Comparison of ENCODE assay signal across 12 mouse cellular contexts in the genomic region with DNA sequence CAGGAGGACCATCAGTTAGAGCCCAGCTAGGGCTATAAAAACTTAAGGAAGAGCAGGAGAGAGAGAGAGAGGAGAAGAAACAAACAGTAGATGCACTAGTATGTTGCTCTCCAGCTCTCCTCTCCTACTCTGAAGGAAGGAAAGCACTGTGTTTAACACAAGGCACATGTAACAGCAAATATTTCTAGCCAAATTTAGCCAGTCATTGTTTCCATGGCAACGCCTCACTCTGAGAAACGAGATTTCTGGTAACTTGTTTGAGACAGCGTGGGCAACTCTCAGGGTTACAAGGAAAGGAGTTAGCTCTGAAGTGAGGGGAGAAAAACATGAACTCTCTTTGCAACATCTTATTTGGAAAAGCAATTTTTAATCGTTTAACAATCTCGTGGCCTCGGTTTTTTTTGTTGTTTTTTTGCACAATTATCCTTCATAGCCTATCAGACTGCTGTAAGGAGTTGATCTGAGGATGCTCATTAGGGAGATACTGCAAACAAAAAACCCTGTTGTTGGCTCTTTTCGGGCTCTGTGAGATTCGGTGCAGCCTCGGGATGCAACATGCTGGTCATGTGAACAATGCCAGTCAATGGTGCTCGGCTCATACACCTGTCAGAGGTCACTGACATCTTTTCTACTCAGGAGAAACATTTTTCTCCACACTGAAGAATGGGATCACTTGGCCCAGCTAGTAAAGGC. TPM values are rescaled to one million over a fixed set of nuclear protein-coding genes. Genes with fewer than 3 reads are reported as not detected.
A peak's percentile ranks its signal among the peaks of the same experiment; 100 is the strongest.
DNase-seq lines count a peak whose midpoint lies in the region; ATAC-seq and TF ChIP-seq lines count a peak whose summit lies in the region.
"Had no signal": no experiment of that assay in that cellular context is flagged by ENCODE, and none has a peak within 500 bp of the region (broad histone marks: within the 10 kb centered on the region; RNA-seq: fewer than 3 reads in every experiment).

No protein-coding gene starts in this region.

- H3K27me3 ChIP-seq in hindbrain, embryonic 16.5 days (replicated peaks; ENCODE audit: control insufficient read depth, insufficient read depth, low read length), result no peaks in the 10 kb centered on the region
- H3K27me3 ChIP-seq in limb, embryonic 14.5 days (ENCODE audit: control insufficient read depth, insufficient read depth, low read length), result no peaks in the 10 kb centered on the region
- H3K27me3 ChIP-seq: megakaryocyte, embryonic 14.5 days had no signal

- no peaks in the 10 kb centered on the region for H3K36me3 ChIP-seq in hindbrain, embryonic 16.5 days (ENCODE audit: control insufficient read depth, insufficient read depth, low read length)
- H3K36me3 ChIP-seq in limb, embryonic 14.5 days (ENCODE audit: control insufficient read depth, insufficient read depth, low read length), result no peaks in the 10 kb centered on the region

- TF ChIP-seq POLR2A in cortical plate, adult 2 months (IDR thresholded peaks at IDR 0.05; ENCODE audit: extremely low read depth, insufficient read depth, low read length), result 0 out of 2 replicates have a peak, but pooled peaks have one; percentile 31
- no peak for TF ChIP-seq POLR2A in limb, embryonic 14.5 days (IDR thresholded peaks at IDR 0.05; ENCODE audit: borderline replicate concordance, extremely low read depth, insufficient read depth, insufficient read length)

- H3K4me1 ChIP-seq in cortical plate, adult 2 months (ENCODE audit: control insufficient read depth, insufficient read depth, low read length), result peaks cover 7% of the 10 kb centered on the region
- H3K4me1 ChIP-seq in hindbrain, embryonic 16.5 days (ENCODE audit: control insufficient read depth, insufficient read depth, low read depth, low read length), result peaks cover 4% of the 10 kb centered on the region
- H3K4me1 ChIP-seq in limb, embryonic 14.5 days (ENCODE audit: control insufficient read depth, insufficient read depth, low read length), result no peaks in the 10 kb centered on the region
- H3K4me1 ChIP-seq: megakaryocyte, embryonic 14.5 days had no signal

- H3K4me2 ChIP-seq in hindbrain, embryonic 16.5 days (ENCODE audit: low read length), result no peak overlapping the region
- H3K4me2 ChIP-seq in limb, embryonic 14.5 days (replicated peaks; ENCODE audit: low read depth, low read length, severe bottlenecking), result no peak overlapping the region

- H3K27ac ChIP-seq in cortical plate, adult 2 months (ENCODE audit: insufficient read depth, low read length), result peak overlapping the region; percentile 69; the same call in 1 of the 2 replicates
- H3K27ac ChIP-seq in hindbrain, embryonic 16.5 days (ENCODE audit: low read depth, low read length), result no peak overlapping the region; the same call in 1 of the 2 replicates
- H3K27ac ChIP-seq in limb, embryonic 14.5 days (replicated peaks; ENCODE audit: low read depth, low read length), result no peak overlapping the region

- TF ChIP-seq CTCF in cortical plate, adult 2 months (IDR thresholded peaks at IDR 0.05; ENCODE audit: extremely low read depth, insufficient read depth, low read length), result no peak

- H3K4me3 ChIP-seq in cortical plate, adult 2 months (ENCODE audit: insufficient read depth, low read length), result no peak overlapping the region
- no peak overlapping the region for H3K4me3 ChIP-seq in hindbrain, embryonic 16.5 days (ENCODE audit: low read length)
- no peak overlapping the region for H3K4me3 ChIP-seq in limb, embryonic 14.5 days (replicated peaks; ENCODE audit: low read length)

- no peaks in the 10 kb centered on the region for H3K9me3 ChIP-seq in hindbrain, embryonic 16.5 days (ENCODE audit: control insufficient read depth, low read length)
- H3K9me3 ChIP-seq in limb, embryonic 14.5 days (ENCODE audit: control insufficient read depth, low read length), result no peaks in the 10 kb centered on the region

- peak; percentile 15 for DNase-seq in heart, postnatal 4 days
- DNase-seq in heart, adult 8-10 months (ENCODE audit: low spot score), result no peak
- peak; percentile 62 for DNase-seq in limb, embryonic 14.5 days (ENCODE audit: low spot score)
- DNase-seq in gastrocnemius, adult 18-20 months (ENCODE audit: low spot score), result no peak
- no peak for DNase-seq in natural killer cell, adult 2 months (ENCODE audit: low spot score in 2 of 2)
- DNase-seq: gastrocnemius, postnatal 10 days; kidney, postnatal 10 days had no signal

- ATAC-seq in hindbrain, embryonic 16.5 days, result peak; percentile 89
- ATAC-seq in limb, embryonic 14.5 days (ENCODE audit: low FRiP score, low read depth), result 0 out of 2 replicates have a peak, but pooled peaks have one; percentile 23
- no peak for ATAC-seq in megakaryocyte progenitor cell, adult 5-6 weeks (replicated peaks; ENCODE audit: poor library complexity)

- 35% methylated on average over 10 of the region's 10 CpGs for WGBS in hindbrain, embryonic 16.5 days
- 66% methylated on average over 10 of the region's 10 CpGs for WGBS in limb, embryonic 14.5 days

- H3K9ac ChIP-seq in hindbrain, embryonic 16.5 days (ENCODE audit: low read depth, low read length), result no peak overlapping the region
- H3K9ac ChIP-seq in limb, embryonic 14.5 days (ENCODE audit: low read depth, low read length, severe bottlenecking), result no peak overlapping the region

RNA-seq across cellular contexts. Expression of a gene that starts 22.3 kb away (rescaled TPM):
- not detected for total RNA-seq in heart, postnatal 4 days (2021)
- total RNA-seq in heart, adult 8-10 months (2022), result not detected
- polyA plus RNA-seq in cortical plate, adult 2 months (2012; rRNA removed), result not detected in 2 replicates
- polyA plus RNA-seq in hindbrain, embryonic 16.5 days (2015; fragmentation: Nextera tagmentation; extraction: Ambion mirVana), result not detected in 2 replicates
- 0.08 TPM in 1 of 2 replicates, not detected in the other for polyA plus RNA-seq in limb, embryonic 14.5 days (2012; rRNA removed)
- not detected in 2 replicates for polyA plus RNA-seq in limb, embryonic 14.5 days (2014; fragmentation: Nextera tagmentation; extraction: Ambion mirVana)
- total RNA-seq in megakaryocyte progenitor cell, adult 5-6 weeks (2015), result not detected in 2 replicates
- total RNA-seq in megakaryocyte progenitor cell, adult 5-6 weeks (2017), result not detected in 2 replicates
- total RNA-seq in gastrocnemius, adult 18-20 months (2021), result not detected
- total RNA-seq: gastrocnemius, postnatal 10 days had no signal
- polyA plus RNA-seq: spleen, adult 2 months had no signal

RNA-seq across cellular contexts. Expression of a gene that starts 27.8 kb away (rescaled TPM):
- 10 to 100 TPM; 37.0 to 40.6 TPM for total RNA-seq in heart, postnatal 4 days (2021)
- total RNA-seq in heart, adult 8-10 months (2022), result 10 to 100 TPM; 28.3 to 34.8 (median 32.0) TPM
- polyA plus RNA-seq in cortical plate, adult 2 months (2012; rRNA removed), result 45.3 and 50.9 TPM in 2 replicates
- 11.0 and 12.5 TPM in 2 replicates for polyA plus RNA-seq in hindbrain, embryonic 16.5 days (2015; fragmentation: Nextera tagmentation; extraction: Ambion mirVana)
- 12.5 and 13.7 TPM in 2 replicates for polyA plus RNA-seq in limb, embryonic 14.5 days (2012; rRNA removed)
- polyA plus RNA-seq in limb, embryonic 14.5 days (2014; fragmentation: Nextera tagmentation; extraction: Ambion mirVana), result 7.6 and 8.8 TPM in 2 replicates
- total RNA-seq in megakaryocyte progenitor cell, adult 5-6 weeks (2015), result 15.1 and 17.5 TPM in 2 replicates
- 12.4 and 14.4 TPM in 2 replicates for total RNA-seq in megakaryocyte progenitor cell, adult 5-6 weeks (2017)
- 10 to 100 TPM; 15.8 to 16.7 TPM for total RNA-seq in gastrocnemius, adult 18-20 months (2021)

Comparison
In these comparisons a context has a peak if more than half of its experiments do, and no peak if none do; other contexts are left out.
1. DNase-seq: peak in heart, postnatal 4 days (single experiment) and limb, embryonic 14.5 days (single experiment); none in heart, adult 8-10 months (single experiment), gastrocnemius, adult 18-20 months (single experiment) and natural killer cell, adult 2 months (0 of 2).